19 mouse cellular contexts compared by ENCODE assay signal in the genomic region with DNA sequence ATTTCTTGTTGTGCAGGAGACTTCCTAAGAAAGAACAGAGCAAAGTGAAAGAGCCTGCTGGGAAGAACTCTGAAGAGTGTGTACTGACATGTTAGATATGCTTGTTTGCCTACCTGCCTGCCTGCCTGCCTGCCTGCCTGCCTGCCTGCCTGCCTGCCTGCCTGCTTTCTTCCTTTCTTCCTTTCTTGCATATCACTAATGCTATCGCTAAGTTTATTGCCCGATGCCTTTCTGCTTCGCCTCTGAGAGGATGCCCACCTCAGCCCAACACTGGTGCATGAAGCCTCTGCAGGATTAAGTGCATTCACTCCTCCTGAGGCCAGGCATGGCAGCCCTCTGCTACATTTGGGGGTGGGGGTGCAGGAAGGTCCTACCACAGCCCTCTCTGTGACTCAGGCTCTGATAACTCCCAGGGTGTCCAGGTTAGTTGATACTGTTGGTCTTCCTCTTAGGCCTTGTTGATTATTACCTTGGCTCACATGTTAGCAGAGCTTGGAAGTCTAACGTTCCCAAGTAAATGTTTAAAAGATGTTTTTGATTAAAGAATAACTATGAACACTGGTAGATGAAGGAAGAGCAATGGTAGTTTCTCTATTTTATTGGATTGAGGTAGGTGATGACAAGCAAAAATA.
DNase-seq lines count a peak whose midpoint lies in the region; ATAC-seq and TF ChIP-seq lines count a peak whose summit lies in the region.
"Had no signal": no experiment of that assay in that cellular context is flagged by ENCODE, and none has a peak within 500 bp of the region (broad histone marks: within the 10 kb centered on the region; RNA-seq: fewer than 3 reads in every experiment).

No protein-coding gene starts in this region.

- no peak overlapping the region for H3K4me3 ChIP-seq in embryonic facial prominence, embryonic 10.5 days
- H3K4me3 ChIP-seq in kidney, postnatal 0 days (replicated peaks; ENCODE audit: low read depth, low read length): no peak overlapping the region
- no peak overlapping the region for H3K4me3 ChIP-seq in heart, embryonic 10.5 days
- no peak overlapping the region for H3K4me3 ChIP-seq in midbrain, embryonic 10.5 days
- H3K4me3 ChIP-seq: forebrain, embryonic 13.5 days; hindbrain, embryonic 15.5 days; layer of hippocampus, adult 2 months; limb, embryonic 12.5 days; liver, embryonic 13.5 days; midbrain, embryonic 13.5 days had no signal

- ATAC-seq in cerebellum, adult (ENCODE audit: insufficient number of reproducible peaks, low FRiP score, low TSS enrichment): peak; percentile 33; the same call in 1 of the 2 replicates
- peak; percentile 46; the same call in 1 of the 2 replicates for ATAC-seq in kidney, postnatal 0 days (replicated peaks; ENCODE audit: low FRiP score, low read depth)
- ATAC-seq: activated CD4-positive, CD25-positive, alpha-beta regulatory T cell, adult 4 months; forebrain, embryonic 13.5 days; intestine, embryonic 16.5 days; midbrain, embryonic 13.5 days had no signal

- 0 out of 2 replicates have a peak overlapping the region, but pooled peaks have one; percentile 2 for H3K4me2 ChIP-seq in kidney, postnatal 0 days (ENCODE audit: low read length)
- H3K4me2 ChIP-seq: forebrain, embryonic 13.5 days; hindbrain, embryonic 15.5 days; limb, embryonic 12.5 days; liver, embryonic 13.5 days; midbrain, embryonic 13.5 days had no signal

- H3K9me3 ChIP-seq in embryonic facial prominence, embryonic 10.5 days: no peaks in the 10 kb centered on the region
- H3K9me3 ChIP-seq in kidney, postnatal 0 days (replicated peaks; ENCODE audit: low read length): no peaks in the 10 kb centered on the region
- no peaks in the 10 kb centered on the region for H3K9me3 ChIP-seq in heart, embryonic 10.5 days
- no peaks in the 10 kb centered on the region for H3K9me3 ChIP-seq in midbrain, embryonic 10.5 days (replicated peaks)
- H3K9me3 ChIP-seq: forebrain, embryonic 13.5 days; hindbrain, embryonic 15.5 days; limb, embryonic 12.5 days; liver, embryonic 13.5 days; midbrain, embryonic 13.5 days had no signal

- 75% methylated on average over 4 of the region's 4 CpGs for WGBS in embryonic facial prominence, embryonic 10.5 days
- 65% methylated on average over 4 of the region's 4 CpGs for WGBS in kidney, postnatal 0 days
- WGBS in heart, embryonic 10.5 days: 76% methylated on average over 4 of the region's 4 CpGs
- WGBS in midbrain, embryonic 10.5 days: 83% methylated on average over 4 of the region's 4 CpGs

- H3K4me1 ChIP-seq in embryonic facial prominence, embryonic 10.5 days: peaks cover 3% of the 10 kb centered on the region; the same call in 1 of the 2 replicates
- H3K4me1 ChIP-seq in kidney, postnatal 0 days (replicated peaks; ENCODE audit: insufficient read depth, low read length): no peaks in the 10 kb centered on the region
- no peaks in the 10 kb centered on the region for H3K4me1 ChIP-seq in heart, embryonic 10.5 days
- H3K4me1 ChIP-seq in midbrain, embryonic 10.5 days: no peaks in the 10 kb centered on the region
- H3K4me1 ChIP-seq: forebrain, embryonic 13.5 days; hindbrain, embryonic 15.5 days; limb, embryonic 12.5 days; liver, embryonic 13.5 days had no signal

- no peak overlapping the region for H3K9ac ChIP-seq in kidney, postnatal 0 days (ENCODE audit: low read depth, low read length)
- H3K9ac ChIP-seq: forebrain, embryonic 13.5 days; hindbrain, embryonic 15.5 days; limb, embryonic 12.5 days; liver, embryonic 13.5 days; midbrain, embryonic 13.5 days had no signal

- no peaks in the 10 kb centered on the region for H3K27me3 ChIP-seq in embryonic facial prominence, embryonic 10.5 days (replicated peaks; ENCODE audit: low read depth, poor library complexity, severe bottlenecking)
- no peaks in the 10 kb centered on the region for H3K27me3 ChIP-seq in kidney, postnatal 0 days (ENCODE audit: insufficient read depth, low read length)
- no peaks in the 10 kb centered on the region for H3K27me3 ChIP-seq in heart, embryonic 10.5 days (ENCODE audit: insufficient read depth, poor library complexity, severe bottlenecking)
- no peaks in the 10 kb centered on the region for H3K27me3 ChIP-seq in midbrain, embryonic 10.5 days (ENCODE audit: low read depth, poor library complexity, severe bottlenecking)
- H3K27me3 ChIP-seq: forebrain, embryonic 13.5 days; hindbrain, embryonic 15.5 days; limb, embryonic 12.5 days; liver, embryonic 13.5 days; midbrain, embryonic 13.5 days had no signal

- TF ChIP-seq CTCF in kidney, postnatal 0 days (IDR thresholded peaks at IDR 0.05; ENCODE audit: low read depth): no peak

- no peaks in the 10 kb centered on the region for H3K36me3 ChIP-seq in embryonic facial prominence, embryonic 10.5 days (replicated peaks)
- H3K36me3 ChIP-seq in kidney, postnatal 0 days (ENCODE audit: insufficient read depth, low read length): no peaks in the 10 kb centered on the region
- H3K36me3 ChIP-seq in heart, embryonic 10.5 days: no peaks in the 10 kb centered on the region
- no peaks in the 10 kb centered on the region for H3K36me3 ChIP-seq in midbrain, embryonic 10.5 days
- H3K36me3 ChIP-seq: hindbrain, embryonic 15.5 days; limb, embryonic 12.5 days; liver, embryonic 13.5 days; midbrain, embryonic 13.5 days had no signal

- peak overlapping the region; percentile 59 for H3K27ac ChIP-seq in embryonic facial prominence, embryonic 10.5 days (replicated peaks)
- H3K27ac ChIP-seq in kidney, postnatal 0 days: no peak overlapping the region
- no peak overlapping the region for H3K27ac ChIP-seq in heart, embryonic 10.5 days
- H3K27ac ChIP-seq in midbrain, embryonic 10.5 days (replicated peaks): no peak overlapping the region
- H3K27ac ChIP-seq: forebrain, embryonic 13.5 days; hindbrain, embryonic 15.5 days; layer of hippocampus, adult 2 months; limb, embryonic 12.5 days; liver, embryonic 13.5 days; midbrain, embryonic 13.5 days had no signal

- no peak for DNase-seq in cerebellum, adult 9-10 months
- peak; percentile 22 to 50 for DNase-seq in cerebellum, adult 18-20 months
- DNase-seq in embryonic facial prominence, embryonic 10.5 days (ENCODE audit: low spot score): no peak
- peak; percentile 6 for DNase-seq in kidney, postnatal 0 days (ENCODE audit: low spot score)
- no peak for DNase-seq in embryo, embryonic 10.5 days (ENCODE audit: low spot score)
- DNase-seq in heart, embryonic 10.5 days (ENCODE audit: low spot score): no peak
- no peak for DNase-seq in midbrain, embryonic 10.5 days (ENCODE audit: low spot score)
- DNase-seq: adrenal gland, adult 8-10 months; liver, embryonic 13.5 days; lung, adult 2 months; lung, postnatal 14 days had no signal

Comparison
In these comparisons a context has a peak if more than half of its experiments do, and no peak if none do; other contexts are left out.
1. DNase-seq: peak in cerebellum, adult 18-20 months (2 of 2) and kidney, postnatal 0 days (single experiment); none in cerebellum, adult 9-10 months (single experiment), embryonic facial prominence, embryonic 10.5 days (single experiment), embryo, embryonic 10.5 days (single experiment), heart, embryonic 10.5 days (single experiment) and midbrain, embryonic 10.5 days (single experiment).